Mouse (Mus musculus): ENCODE results near the gene Eml3.

DNA sequence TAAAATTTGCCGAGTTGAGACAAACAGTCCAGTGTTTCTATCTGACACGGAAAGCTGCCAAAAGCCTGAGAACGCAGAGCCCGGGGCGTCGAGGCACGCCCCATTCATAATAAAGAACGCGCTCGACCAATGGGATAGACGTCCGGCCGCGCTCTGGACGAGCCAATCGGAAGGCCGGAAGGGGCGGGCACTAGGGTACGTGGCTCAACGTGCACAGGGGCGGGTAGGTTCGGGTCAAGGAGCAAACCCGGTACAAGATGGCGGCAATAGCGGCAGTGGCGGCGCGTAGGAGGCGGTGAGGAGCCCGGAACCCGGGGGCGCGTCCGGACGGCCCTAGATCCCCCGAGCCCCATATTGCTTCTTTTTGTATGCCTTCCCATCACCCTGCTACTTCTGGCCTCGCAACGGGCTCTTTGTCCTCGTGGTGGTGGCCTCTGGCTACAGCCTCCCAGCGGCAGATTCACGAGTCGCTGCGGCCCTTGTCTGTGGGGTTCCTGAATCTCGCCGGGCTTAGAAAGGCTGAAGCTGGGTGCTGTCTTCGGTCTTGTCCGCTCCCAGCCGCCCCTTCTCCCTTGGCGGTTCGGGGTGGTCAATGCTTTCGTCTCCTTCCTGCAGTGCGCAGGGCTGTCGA lies 31.4 kb upstream of the Eml3 start, which contains the start of gene Ganab:
- TF ChIP-seq CTCF (IDR thresholded peaks at IDR 0.05; ENCODE audit: low read depth, low read length) (peak; percentile 24; the same call in 1 of the 2 replicates), POLR2A (IDR thresholded peaks at IDR 0.05; ENCODE audit: extremely low read depth, insufficient read depth, low read length) (peak; percentile 87)

All from liver, adult 2 months (tissue).